Mouse (Mus musculus): Measurements from ENCODE around the gene Slc35d3.

The Slc35d3 gene

DNA sequence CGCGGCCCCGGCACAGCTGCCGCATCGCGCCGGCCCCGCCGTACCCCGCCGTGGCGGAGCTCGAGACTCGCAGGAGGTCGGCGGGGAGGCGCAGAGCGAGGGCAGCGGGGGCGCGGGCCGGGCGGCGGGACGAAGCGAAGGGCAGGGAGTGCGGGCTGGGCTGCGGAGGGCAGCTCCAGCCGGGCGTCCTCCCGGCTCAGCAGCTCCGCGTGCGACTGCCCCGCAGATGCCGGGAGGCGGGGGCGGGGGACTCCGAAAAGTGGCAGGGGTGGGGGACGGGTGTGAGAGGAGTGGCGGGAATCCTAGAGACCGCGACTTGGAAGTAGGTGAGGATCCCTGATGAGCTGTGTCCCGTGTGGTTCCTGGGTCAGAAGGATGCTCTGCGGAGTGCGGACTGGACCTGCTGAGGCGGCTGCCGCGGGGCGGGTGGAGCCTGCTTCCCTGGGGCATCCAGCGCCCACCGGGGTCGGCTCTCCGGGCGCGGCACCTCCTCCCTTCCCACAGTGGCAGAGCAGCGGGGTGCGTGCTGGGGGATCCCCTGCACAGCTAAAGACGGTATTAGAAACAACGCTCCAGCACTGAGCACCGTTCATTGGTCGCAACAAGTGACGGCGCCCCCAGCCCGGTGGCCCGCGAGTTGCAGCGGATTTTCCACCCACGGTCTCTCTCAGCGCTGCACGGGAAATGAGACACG lies at the start of gene Slc35d3:
TSS of gene Slc35d3 (minus strand) at position 462 of the 694 bp plus-strand sequence.
- no peak for DNase-seq

DNA sequence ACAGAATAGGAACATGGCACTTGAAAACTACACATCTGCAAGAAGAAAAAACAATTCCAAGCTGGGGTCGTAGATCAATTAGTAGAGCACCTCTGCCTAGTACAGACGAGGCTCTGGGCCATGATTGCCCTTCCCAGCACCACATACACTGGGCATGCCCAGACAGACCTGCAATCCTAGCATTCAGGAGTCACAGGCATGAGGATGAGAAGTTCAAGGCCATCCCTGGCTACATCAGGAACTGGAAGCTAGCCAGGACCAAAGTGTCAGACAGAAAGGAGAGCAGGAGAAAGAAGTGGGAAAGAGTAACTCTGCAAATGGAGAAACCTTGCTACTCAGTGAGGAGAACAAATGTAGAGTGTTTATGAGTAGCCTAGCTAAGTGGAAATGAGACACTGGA lies 48.9 kb upstream of the Slc35d3 start:
- DNase-seq = no peak

GRCm38 (mm10) chr10:19893976-19894375 lies 42.7 kb upstream of the Slc35d3 start:
- DNase-seq = peak in 1 of 2 experiments; percentile 19

- peak in 1 of 2 experiments; percentile 23 for DNase-seq
These were observed 41.9 kb upstream of the Slc35d3 start for GRCm38 (mm10) chr10:19893146-19893545.

GRCm38 (mm10) chr10:19891686-19892085 lies 40.4 kb upstream of the Slc35d3 start:
- DNase-seq = no peak

DNA sequence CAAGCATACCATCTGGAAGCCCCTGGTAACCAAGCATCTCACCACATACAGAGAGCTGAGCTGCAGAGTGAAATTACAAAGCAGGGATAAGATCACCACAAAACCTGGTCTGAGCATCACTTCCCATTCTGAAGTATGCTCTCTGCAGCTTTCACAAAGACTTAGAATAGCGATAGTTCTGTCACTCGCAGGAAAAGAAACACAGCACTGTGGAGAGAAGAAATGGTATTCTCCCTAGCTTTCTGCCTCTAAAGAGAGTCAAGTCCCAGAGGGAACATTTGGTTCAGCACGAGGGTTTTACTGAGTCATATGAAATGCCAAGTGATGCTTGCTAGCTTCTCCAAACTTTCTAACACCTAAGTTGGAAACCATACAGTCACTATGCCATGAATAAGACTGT lies 38.6 kb upstream of the Slc35d3 start:
- no peak for DNase-seq

DNA sequence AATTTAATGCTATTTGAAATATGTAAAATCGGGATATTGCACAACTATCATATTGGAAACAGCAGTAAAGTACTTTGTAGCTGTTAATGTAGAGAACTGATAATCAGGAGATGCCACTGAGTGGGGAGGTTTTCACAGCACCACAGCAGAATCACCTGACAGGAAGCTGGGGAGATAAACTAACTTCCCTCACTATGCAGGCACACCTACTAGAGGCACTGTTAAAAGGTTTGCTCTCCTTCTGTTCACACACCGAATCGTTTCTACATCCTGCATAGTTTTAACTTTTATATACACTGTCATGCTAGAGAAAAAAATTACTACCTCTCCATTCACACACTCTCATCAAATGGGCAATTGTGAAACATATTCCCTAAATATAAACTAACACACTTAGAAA lies 35.0 kb upstream of the Slc35d3 start:
- no peak for DNase-seq

GRCm38 (mm10) chr10:19884409-19884808 lies 33.1 kb upstream of the Slc35d3 start:
- no peak for DNase-seq

DNA sequence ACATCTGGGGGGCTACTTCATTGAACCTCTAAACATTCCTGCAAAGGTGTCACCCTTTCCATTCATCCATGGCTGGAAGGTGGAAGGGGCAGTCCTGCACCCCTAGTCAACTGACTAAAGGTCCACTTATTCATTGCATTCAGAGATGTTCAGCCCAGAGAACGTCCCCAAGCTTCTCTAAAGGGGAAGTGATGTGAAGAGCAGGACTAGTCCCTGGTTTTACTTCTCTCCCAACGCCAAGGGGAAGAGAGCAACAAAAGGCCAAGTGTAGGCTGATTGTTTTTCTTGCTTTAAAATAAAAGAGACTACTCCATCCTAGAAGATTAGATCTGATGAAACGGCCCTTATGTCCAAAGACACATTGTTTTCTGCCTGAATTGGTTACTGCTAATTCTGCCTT lies 29.2 kb upstream of the Slc35d3 start:
- no peak for DNase-seq

DNA sequence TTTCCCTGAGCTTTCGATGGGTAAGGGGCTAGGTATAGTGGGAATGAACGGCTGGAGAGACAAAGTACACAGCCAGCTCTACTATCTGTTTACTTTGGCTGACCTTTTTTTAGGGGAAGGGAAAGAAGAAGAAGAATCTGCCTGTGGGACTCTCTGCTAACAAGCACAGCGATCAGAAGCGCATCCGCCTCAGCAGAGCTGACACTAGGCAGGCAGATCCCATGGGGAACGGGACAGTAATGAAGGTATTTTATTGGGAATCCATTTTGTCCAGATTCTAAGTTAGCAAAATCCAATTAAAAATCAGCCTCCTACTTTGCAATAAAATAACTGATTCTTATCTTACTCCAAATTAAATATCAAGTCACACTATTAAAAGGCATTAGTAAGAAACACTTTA lies 27.9 kb upstream of the Slc35d3 start:
- no peak for DNase-seq

DNA sequence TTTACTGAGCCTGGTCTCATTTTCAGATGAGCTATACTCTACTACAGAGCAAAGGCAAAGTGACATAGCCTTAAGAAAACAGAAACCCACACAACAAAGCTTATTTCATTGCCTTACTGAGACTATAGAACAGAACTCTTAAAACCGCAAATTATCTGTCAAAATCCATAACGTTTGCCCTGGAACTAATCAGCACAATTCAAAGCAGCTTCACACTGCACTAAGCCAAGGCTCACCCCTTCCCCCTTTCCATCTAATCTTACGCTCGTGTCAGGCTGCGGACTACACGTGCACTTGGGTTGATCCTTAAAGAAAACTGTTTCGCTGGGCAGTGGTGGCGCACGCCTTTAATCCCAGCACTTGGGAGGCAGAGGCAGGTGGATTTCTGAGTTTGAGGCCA lies 26.4 kb upstream of the Slc35d3 start:
- no peak for DNase-seq

- no peak for DNase-seq
These were observed 26.0 kb upstream of the Slc35d3 start for GRCm38 (mm10) chr10:19877257-19877656.

GRCm38 (mm10) chr10:19876669-19877068 lies 25.4 kb upstream of the Slc35d3 start:
- DNase-seq = no peak

GRCm38 (mm10) chr10:19875346-19875745 lies 24.1 kb upstream of the Slc35d3 start:
- no peak for DNase-seq

DNA sequence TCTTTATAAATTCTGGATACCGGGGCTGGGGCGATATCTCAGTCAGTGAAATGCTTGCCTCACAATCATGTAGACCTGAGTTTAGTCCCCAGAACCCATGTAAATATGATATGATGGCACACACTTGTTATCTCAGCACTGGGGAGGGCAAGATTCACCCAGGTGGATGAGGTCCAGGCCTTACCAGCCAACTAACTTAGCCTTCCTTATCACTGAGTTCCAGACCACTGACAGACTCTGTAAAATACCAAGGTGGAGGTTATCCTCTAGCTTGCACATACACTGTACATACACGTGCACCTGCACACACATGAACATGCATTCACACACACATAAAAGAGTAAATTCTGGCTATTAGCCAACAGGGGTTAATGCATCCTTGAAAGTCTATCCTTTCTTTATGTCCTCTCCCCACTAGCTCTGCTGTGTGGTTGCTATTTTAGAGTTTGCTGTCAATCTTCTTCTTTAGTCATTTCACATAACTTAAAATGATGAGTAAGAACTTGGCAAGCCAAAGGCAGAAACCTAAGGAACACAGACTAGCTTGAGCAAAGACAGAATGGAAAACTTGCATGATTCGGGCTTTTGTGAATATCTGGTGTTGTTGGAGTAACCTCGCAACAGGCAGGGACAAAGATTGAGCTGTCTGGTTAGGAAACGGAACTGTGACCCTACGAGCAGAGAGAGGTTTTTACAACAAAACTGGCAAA lies 4.5 kb upstream of the Slc35d3 start:
- no peak for DNase-seq

- no peak for DNase-seq
These were observed 2.4 kb upstream of the Slc35d3 start for GRCm38 (mm10) chr10:19853609-19854008.

- no peak for DNase-seq
These were observed 1.5 kb upstream of the Slc35d3 start for GRCm38 (mm10) chr10:19852776-19853175.

DNA sequence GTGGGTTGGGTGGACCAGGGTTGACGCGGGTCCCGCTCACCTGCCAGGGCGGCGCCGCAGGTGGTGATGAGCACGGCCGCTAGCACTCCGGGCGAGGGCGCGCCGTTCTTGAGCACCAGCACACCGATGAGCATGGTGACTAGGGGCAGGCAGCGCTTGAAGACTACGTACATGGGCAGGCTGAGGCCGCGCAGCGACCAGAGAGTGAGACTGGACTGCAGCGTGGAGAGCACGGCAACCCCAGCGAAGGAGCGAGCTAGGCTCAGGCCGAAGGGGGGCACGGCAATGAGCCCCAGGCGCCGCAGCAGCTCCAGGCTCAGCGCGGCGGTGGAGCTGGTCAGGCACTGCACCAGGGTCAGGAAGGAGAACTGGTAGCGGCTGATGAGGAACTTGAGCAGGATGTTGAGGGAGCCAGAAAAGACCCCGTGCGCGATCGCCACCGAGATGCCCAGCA lies 688 bp downstream of the Slc35d3 start:
- DNase-seq = no peak

DNA sequence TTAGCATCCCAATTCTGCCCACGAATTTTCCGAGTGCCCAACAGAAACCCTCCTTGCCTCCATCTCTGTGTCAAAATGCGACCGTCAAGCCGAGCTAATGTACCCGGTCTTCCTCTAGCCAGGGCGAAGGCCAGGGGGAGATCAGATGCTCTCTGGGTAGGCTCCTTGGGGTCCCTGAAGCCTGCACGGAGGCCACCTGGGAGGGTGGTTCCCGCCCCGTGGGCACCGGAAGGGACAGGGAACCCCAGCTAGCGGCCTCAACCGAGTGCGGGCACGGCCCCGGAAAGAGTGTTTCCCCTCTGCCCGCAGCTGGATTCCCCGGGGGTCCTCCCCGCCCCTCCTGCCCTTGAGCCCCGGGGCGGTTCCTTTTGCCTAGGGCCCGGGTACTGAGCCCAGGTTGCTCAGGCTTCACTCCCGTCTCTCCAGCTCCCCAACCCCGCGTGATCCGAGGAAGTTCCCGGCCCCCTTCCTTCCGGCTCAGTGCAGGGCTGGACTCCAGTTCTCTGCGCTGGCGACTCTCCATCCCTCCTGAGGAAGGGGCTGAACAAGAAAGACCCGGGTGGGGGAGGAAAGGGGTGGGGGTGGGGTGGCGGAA lies 1.4 kb downstream of the Slc35d3 start:
- DNase-seq = no peak

DNA sequence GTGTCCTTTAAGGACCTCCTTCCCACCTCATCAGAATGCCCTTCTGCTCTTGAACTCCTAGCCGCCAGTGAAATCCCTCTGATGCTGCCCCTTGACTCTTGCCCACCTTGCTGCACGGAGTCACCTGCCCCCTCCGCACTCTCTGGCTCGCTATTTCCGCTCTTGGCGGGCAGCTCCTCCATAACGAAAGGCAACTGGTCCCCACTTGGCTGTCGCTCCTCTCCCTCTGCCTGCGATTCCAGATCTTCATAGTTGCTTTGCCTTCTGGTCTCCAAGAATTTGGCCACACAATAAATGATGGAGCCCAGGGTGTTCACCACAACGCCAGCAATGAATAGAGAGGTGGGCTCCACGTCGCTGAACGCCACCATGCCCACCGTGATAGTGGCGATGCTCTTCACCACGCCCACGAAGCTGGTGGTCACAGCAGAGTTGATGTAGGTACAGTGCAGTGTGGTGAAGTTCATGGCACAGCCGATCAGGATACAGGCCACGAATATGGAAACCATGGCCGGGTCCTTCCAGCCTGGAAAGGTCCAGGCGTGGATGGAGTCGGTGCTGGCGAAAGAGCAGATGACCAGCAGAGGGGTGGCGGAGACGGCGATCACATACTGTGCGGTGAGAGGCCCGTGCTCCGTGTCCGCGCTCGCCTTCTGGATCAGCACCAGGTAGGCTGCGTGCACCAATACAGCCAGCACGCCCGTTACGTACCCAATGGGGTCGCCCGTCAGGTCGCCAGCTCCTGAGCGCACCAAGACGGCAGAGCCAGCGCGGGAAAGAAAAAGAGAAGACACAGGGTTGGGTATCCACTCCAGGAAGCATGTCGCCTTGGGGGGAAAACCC lies 2.1 kb downstream of the Slc35d3 start:
- no peak for DNase-seq

GRCm38 (mm10) chr10:19839836-19840235 lies 11.4 kb downstream of the Slc35d3 start:
- no peak for DNase-seq

DNA sequence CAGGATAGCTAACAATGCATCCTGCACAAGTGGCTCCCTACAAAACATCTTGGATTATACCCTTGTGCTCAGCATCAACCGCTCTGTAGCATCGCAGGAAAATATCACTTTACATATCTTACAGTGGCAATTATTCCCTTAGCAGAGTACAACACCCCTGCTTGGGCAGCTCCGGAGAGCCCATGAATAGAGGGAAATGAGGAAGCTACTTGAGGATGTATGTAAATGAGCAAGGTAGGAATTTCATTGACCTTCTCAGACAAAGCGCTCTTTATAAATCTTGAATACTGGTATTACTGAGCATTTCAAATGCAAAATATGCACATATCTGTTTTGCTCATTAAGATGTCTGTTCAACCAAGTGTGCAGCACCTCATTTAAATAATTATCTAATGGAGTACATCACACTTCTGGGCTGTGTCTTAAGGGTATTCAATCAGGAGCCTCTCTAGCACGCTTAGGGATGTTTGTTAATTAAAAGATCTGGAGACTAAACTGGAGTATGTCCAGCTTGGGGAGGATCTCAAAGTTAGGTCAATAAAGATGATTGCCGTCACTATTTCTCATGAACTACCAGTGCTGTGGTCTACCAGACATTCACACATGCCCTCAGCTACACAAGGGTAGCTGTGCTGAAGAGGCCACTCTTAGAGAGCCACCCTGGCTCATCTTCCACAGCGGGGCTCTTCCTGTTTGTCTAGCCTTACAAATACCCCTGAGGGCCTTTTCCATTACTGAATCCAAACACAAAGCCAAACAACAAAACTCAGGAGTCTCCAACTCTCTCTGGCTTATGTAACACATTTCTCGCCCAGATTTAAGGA lies 15.2 kb downstream of the Slc35d3 start:
- no peak for DNase-seq

Measured in kidney, adult 8-10 months (tissue).